Mouse (Mus musculus) bone marrow macrophage, adult 2 months (primary cell): ENCODE data around the gene Fbxo7. TPM values are rescaled to one million over a fixed set of nuclear protein-coding genes. Genes with fewer than 3 reads are reported as not detected.
A peak's percentile ranks its signal among the peaks of the same experiment; 100 is the strongest.
"Not testable (repeated sequence)": the region's sequence is repeated elsewhere in the genome, so short reads cannot be mapped to it uniquely, and the experiment has no call there.

Experiments
- H3K27ac ChIP-seq: 2 replicates; pipeline ENCODE4 v1.5.1; 2012; ENCODE audit warnings: low read depth, low read length; ENCODE audit not compliant: insufficient read depth
- H3K4me1 ChIP-seq: 2 replicates; pipeline ENCODE4 v1.6.1; 2012; ENCODE audit warnings: low read length; ENCODE audit not compliant: control insufficient read depth, insufficient read depth
- H3K4me3 ChIP-seq: 2 replicates; pipeline ENCODE4 v1.5.1; 2012; ENCODE audit warnings: mild to moderate bottlenecking, low read length, moderate library complexity; ENCODE audit not compliant: insufficient read depth
- CTCF ChIP-seq: IDR thresholded peaks from 2 replicates; pipeline ENCODE4 v1.5.1; 2012; ENCODE audit warnings: low read depth, mild to moderate bottlenecking, low read length, moderate library complexity
- POLR2A ChIP-seq: IDR thresholded peaks from 2 replicates; pipeline ENCODE4 v1.6.1; 2012; ENCODE audit warnings: mild to moderate bottlenecking, low read depth, low read length, borderline replicate concordance
- polyA plus RNA-seq: library from polyadenylated mRNA; stranded (reverse); fragments of >200 nt; gene quantifications from 2 replicates; pipeline ENCODE4 v1.2.4, GENCODE M21; 2012; ENCODE audit not compliant: missing spikeins, insufficient read depth, insufficient read length

The Fbxo7 gene
- polyA plus RNA-seq, 1 experiment, result 22.8 TPM

- H3K4me3 ChIP-seq, result no peak overlapping the region
- 0 out of 2 replicates have a peak, but pooled peaks cover 3% of the 10 kb centered on the region for H3K4me1 ChIP-seq
- no peak overlapping the region for H3K27ac ChIP-seq
- no peak for TF ChIP-seq POLR2A
- TF ChIP-seq CTCF, result no peak
Observed at GRCm38 (mm10) chr10:86011172-86011571, 10.6 kb upstream of the Fbxo7 start.

- Histone ChIP-seq H3K4me1 (0 out of 2 replicates have a peak, but pooled peaks cover 3% of the 10 kb centered on the region), H3K4me3 (no peak within 1 kb of the TSS), H3K27ac (no peak within 1 kb of the TSS)
- TF ChIP-seq POLR2A (no peak), CTCF (no peak)
Observed at GRCm38 (mm10) chr10:86011781-86012180, 10.0 kb upstream of the Fbxo7 start, which contains the start of gene Bpifc. Gene Bpifc (minus strand): TSS chr10:86011895.

- TF ChIP-seq POLR2A, result no peak
- H3K4me1 ChIP-seq, result peaks cover under 1% of the 10 kb centered on the region; the same call in 1 of the 2 replicates
Observed at GRCm38 (mm10) chr10:86017781-86018180, 4.0 kb upstream of the Fbxo7 start.

GRCm38 (mm10) chr10:86018813-86019212 is 3.0 kb upstream of the Fbxo7 start:
- no peak for TF ChIP-seq POLR2A
- no peak for TF ChIP-seq CTCF
- Histone ChIP-seq H3K27ac (no peak overlapping the region), H3K4me3 (no peak overlapping the region), H3K4me1 (peaks cover 3% of the 10 kb centered on the region; the same call in 1 of the 2 replicates)

More at GRCm38 (mm10) chr10:86017781-86018180, 4.0 kb upstream of the Fbxo7 start:
- H3K27ac ChIP-seq, result no peak overlapping the region
- no peak overlapping the region for H3K4me3 ChIP-seq

GRCm38 (mm10) chr10:86021408-86021748 is 394 bp upstream of the Fbxo7 start:
- peak overlapping the region; percentile 27; the same call in 1 of the 2 replicates for H3K4me3 ChIP-seq
- TF ChIP-seq CTCF (no peak), POLR2A (no peak)
- H3K27ac ChIP-seq, result no peak overlapping the region
- peaks cover 3% of the 10 kb centered on the region; the same call in 1 of the 2 replicates for H3K4me1 ChIP-seq

GRCm38 (mm10) chr10:86022474-86022816 is 673 bp downstream of the Fbxo7 start:
- peak overlapping the region; percentile 57 for H3K27ac ChIP-seq
- peaks cover 3% of the 10 kb centered on the region; the same call in 1 of the 2 replicates for H3K4me1 ChIP-seq
- TF ChIP-seq CTCF (no peak), POLR2A (no peak)
- H3K4me3 ChIP-seq, result peak overlapping the region; percentile 76

- Histone ChIP-seq H3K27ac (no peak overlapping the region), H3K4me3 (no peak overlapping the region)
Observed at GRCm38 (mm10) chr10:86023149-86023548, 1.4 kb downstream of the Fbxo7 start.

GRCm38 (mm10) chr10:86025906-86026305 is 4.1 kb downstream of the Fbxo7 start:
- peaks cover 3% of the 10 kb centered on the region; the same call in 1 of the 2 replicates for H3K4me1 ChIP-seq

More at GRCm38 (mm10) chr10:86023149-86023548, 1.4 kb downstream of the Fbxo7 start:
- peaks cover 3% of the 10 kb centered on the region; the same call in 1 of the 2 replicates for H3K4me1 ChIP-seq
- TF ChIP-seq POLR2A (no peak), CTCF (no peak)

GRCm38 (mm10) chr10:86026354-86026753 is 4.6 kb downstream of the Fbxo7 start:
- Histone ChIP-seq H3K4me1 (peaks cover 3% of the 10 kb centered on the region; the same call in 1 of the 2 replicates), H3K27ac (no peak overlapping the region), H3K4me3 (no peak overlapping the region)
- TF ChIP-seq CTCF (no peak), POLR2A (no peak)

More at GRCm38 (mm10) chr10:86025906-86026305, 4.1 kb downstream of the Fbxo7 start:
- Histone ChIP-seq H3K4me3 (no peak overlapping the region), H3K27ac (no peak overlapping the region)
- TF ChIP-seq CTCF (no peak), POLR2A (no peak)

GRCm38 (mm10) chr10:86026807-86027206 is 5.0 kb downstream of the Fbxo7 start:
- not testable (repeated sequence) for H3K4me3 ChIP-seq, H3K27ac ChIP-seq, H3K4me1 ChIP-seq

GRCm38 (mm10) chr10:86030743-86031142 is 9.0 kb downstream of the Fbxo7 start:
- no peak overlapping the region for H3K4me3 ChIP-seq
- no peak overlapping the region for H3K27ac ChIP-seq
- no peaks in the 10 kb centered on the region for H3K4me1 ChIP-seq
- TF ChIP-seq POLR2A (no peak), CTCF (no peak)
